Mouse (Mus musculus) heart, postnatal 25 days (tissue): ENCODE results near the gene Tas2r135. TPM values are rescaled to one million over a fixed set of nuclear protein-coding genes. Genes with fewer than 3 reads are reported as not detected.

Source experiments
- DNase-seq: peaks from one replicate; pipeline ENCODE4 v3.0.0; 2022; ENCODE audit warnings: low spot score
- intact Hi-C: fragments of 180-260 bp; cut with DNase I; formaldehyde crosslinking; loops from one replicate; pipeline ENCODE4 v1.15.1; 2025
- total RNA-seq, 2 experiments: library from RNA; stranded (reverse); gene quantifications; 2 replicates each; pipeline ENCODE4 v1.2.3; 2021

Tas2r135 gene
- total RNA-seq, 2 experiments from 2014 or later, result not detected

DNA sequence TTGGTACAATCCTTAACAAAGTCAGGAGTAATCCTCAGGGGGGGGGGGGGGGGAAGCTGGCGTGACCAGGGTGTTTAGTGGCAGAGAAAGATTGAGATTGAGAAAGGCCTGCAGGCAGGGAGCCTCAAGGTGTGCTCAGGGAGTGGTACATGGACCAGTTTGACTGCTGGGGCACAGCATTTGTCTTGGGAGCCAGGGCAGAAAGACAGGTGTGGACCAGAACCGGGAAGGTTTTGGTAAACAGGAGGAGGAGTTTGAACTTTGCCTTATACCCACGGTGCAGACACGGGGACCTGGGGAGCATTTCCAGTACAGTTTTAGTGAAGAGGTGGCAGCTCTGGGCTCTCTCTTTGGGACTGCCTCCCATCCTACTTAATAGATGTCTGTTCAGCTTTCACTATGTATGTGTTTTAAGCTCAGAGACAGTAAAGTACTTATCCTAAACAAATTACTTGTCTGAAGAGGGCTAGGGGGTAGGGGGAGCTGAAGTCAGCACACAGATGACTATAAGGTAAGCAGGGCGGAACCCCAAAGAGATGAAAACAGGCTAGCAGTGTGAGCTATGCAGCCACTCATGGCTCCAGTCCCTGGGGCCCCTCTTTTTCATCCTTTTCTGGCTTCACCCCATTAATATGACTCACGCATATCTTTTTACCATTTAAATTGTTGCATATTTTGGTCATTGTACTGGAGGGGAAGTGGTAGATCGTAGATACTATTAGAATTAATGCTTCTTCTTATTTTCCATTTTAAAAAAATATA lies 31.4 kb upstream of the Tas2r135 start:
- intact Hi-C loops, result no loop called here
- no peak for DNase-seq

DNA sequence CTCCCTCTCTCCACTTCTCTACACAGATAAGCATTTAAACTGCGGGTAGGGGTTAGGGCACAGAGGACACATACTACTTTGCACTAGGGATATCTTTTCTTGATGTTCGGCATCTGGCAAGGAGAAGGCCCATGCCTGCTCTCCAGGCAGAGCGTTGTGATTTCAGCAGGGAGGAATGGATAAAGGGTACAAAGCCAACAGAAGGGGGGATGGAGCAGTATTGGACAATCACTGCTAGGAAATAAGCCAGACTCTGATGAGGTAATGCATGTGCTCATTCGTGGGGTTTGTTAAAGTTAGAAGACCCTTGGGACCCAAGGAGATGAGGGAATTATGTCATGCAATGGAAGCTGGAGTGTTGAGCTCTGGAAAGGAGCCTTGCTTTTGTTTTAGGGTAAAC lies 30.5 kb upstream of the Tas2r135 start:
- intact Hi-C loops, result loop anchor here (1.0 kb wide), 1 partner anchor 24 kb away; no protein-coding TSS in a partner anchor
- DNase-seq, result no peak

DNA sequence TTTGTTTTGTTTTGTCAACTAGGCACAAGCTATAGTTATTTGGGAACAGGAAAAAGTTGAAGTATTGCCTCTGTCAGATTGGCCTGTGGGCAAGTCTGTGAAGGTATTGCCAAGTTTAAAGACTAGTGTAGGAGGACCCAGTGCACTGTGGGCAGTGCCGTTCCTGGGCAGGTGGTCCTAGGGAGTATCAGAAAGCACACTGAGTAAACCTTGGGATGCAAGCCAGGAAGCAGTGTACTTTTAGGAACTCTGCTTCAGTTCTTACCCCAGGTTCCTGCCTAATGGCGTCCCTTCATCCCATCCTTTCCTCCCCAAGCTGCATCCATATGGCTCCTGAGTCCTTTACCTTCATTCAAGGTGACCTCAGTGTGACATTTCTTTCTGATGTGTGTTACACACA lies 30.1 kb upstream of the Tas2r135 start:
- intact Hi-C loops, result loop anchor here (1.0 kb wide), 1 partner anchor 25 kb away; no protein-coding TSS in a partner anchor
- DNase-seq, result no peak

DNA sequence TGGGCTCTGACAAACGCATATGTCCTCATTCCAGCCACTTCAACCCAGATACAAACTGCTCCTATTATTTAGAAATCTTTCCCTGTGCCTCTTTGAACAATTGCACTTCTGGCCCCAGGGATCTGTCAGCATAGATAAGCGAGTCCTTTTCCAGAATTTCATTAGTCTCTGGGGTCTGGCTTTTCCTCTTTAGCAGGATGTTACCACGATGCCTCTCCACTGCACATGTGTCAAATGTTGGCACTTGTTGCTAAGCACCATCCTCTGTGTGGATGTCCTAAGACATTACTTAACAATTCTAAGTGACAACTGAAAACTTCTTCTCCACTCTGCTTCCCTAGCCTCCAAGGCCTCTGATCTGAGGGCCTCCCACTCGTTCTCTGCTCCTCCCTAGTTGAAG lies 29.2 kb upstream of the Tas2r135 start:
- intact Hi-C loops, result no loop called here
- no peak for DNase-seq

DNA sequence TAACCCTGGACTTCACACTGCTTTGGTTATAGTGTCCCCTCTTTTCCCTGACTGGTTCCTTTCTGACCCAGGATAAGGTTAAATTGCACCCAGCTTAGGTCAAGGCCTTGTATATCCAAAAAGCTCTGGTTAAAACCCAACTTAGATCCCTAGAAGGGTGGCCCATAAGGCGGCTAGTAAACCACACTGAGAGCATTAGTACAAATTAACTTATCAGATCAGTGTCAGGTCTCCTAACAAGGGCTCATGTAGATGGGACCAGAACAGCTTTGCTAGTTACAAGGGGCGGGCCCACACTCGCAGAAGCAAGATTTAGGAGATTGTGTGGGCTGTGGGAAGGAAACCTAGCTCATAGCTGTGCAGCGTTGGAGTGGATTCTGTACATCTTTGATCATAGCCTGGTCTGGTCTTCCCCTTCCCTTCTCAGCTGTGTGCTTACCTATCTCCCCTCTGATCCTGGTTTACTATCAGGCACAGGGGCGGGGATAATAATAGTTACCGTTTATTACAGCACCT lies 28.7 kb upstream of the Tas2r135 start:
- intact Hi-C loops, result no loop called here

DNA sequence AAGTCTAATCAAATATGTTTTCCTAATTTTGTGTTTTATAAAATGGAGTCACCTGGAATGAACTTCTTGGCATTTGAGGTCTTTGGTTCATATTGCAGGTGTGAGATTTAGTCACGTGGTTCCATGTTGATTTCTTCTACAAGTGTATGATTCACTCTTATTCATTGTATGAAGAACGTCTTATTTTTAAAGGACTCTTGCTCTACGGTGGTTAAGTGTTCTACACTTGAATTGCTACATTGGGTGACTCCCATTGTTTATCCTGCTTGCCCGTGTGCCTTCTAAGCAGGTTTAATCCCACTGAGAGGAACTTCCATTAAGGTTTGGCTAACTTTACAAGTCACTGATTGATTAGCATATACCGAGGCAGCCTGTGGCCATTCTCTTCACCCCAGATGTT lies 28.0 kb upstream of the Tas2r135 start:
- no peak for DNase-seq
- intact Hi-C loops, result no loop called here

More for the DNA sequence above, 28.7 kb upstream of the Tas2r135 start:
- DNase-seq, result no peak

DNA sequence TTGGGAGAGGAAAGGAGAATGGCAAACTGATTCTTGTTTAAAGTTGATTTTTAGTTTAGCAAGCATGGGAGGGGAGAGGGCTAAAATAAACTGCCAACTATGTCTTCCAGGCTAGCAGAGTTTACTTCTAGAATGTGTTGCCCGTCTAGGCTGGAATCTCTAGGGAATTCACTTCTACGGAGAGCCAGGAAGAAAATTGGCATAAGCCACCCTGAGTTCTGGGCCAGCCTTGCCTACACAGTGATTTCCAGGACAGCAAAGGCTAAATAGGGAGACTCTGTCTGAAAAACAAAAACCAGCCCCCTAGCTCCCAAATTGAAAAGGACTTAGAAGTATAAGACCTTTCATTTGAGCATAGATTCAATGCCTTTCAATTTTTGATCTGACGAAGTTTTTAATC lies 25.7 kb upstream of the Tas2r135 start:
- no peak for DNase-seq
- intact Hi-C loops, result no loop called here

DNA sequence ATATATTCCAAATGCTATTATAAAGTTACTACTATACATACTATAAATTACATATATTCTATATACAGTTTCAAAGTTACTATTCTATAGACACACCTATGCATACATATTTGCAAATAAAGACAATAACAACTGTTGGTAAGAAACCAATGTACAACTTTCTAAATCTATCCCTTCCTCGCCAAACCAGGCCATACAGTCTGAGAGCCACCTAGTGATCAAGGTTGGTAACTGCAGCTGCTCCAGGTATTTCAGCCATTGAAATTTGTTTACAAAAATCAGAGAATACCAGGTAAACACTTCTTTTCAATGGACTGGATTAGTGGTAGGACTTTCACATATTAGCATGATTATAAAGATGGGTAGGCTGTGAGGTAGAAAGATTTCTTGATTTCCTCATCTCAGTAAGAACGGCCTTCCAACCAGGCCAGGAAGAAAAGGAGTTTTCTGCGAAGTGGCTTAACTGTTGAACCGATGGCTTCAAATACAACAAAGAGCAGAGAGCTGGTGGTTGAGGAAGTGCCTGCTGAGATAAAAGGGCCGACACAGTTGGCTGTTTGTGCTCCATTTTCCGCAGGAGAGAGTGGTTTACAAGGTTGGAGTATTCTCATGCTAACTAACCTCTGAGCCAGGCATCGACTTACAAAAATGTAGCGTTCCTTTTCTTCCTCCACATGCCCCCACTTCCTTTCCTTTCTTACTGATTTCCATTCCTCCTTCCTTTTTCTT lies 24.7 kb upstream of the Tas2r135 start:
- intact Hi-C loops, result loop anchor here (5.0 kb wide), 3 partner anchors 52 to 202 kb away; partner anchors contain the start of gene Tas2r126
- no peak for DNase-seq

DNA sequence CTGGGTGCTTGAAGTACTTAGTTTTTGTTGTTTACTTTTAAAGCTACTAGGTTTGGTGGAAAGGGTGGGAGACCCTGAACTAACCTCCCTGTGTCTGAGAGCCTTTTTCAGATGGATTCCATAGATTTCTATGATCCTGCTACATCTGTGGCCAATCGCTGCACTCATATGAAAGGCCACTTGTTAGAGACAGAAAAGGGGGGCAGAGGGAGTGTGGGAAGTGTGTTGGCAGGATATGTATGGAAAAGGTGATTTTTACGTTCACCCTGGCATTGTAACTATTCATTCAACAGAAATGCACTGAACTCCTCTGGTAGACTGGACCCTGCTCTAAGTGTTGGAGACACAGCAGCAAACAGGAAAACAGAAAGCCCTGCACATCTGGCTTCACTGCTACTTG lies 24.0 kb upstream of the Tas2r135 start:
- intact Hi-C loops, result loop anchor here (5.0 kb wide), 3 partner anchors 51 to 201 kb away; partner anchors contain the start of gene Tas2r126
- no peak for DNase-seq

DNA sequence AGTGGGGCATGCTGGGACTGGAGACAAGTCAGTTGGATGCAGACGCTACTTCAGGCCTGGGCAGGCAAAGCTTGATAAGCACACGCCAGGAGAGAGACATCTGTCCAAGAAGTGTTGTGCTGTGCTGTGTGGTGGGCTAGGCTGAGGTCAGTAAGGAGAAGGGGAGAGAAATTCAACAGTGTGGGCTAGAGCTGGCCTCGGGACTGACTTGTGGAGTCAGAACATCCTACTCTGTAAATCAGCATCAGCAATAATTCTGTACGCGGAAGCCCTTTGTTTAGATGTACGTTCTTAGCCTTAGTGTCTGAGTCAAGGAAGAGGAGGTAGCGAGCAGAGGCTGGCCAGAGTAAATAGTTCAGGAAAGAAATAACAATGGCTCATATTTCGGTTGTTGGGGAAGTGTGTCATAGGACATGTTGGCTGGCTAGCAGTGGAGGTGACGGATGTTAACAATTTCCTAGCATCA lies 23.3 kb upstream of the Tas2r135 start:
- no peak for DNase-seq
- intact Hi-C loops, result loop anchor here (5.0 kb wide), 3 partner anchors 50 to 200 kb away; partner anchors contain the start of gene Tas2r126

DNA sequence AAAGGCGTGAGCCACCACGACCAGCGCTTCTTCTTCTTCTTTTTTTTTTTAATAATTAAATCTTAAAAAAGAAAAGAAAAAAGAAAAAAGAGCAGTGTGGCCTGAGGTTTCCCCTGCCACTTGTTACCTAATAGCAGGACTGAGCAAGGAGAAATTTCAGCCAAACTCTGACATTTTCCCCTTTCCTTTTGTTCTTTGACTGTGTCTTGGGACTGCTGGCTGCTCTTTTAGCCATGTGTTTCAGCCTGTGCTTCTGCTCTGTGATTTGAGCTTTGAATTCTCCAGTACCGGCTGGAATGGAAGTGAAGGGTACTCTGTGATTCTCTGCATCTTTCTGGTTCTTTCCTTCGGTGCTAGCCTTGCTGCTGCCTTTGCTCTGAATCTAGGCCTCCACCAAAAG lies 21.9 kb upstream of the Tas2r135 start:
- DNase-seq, result no peak
- intact Hi-C loops, result loop anchor here (5.0 kb wide), 3 partner anchors 49 to 199 kb away; partner anchors contain the start of gene Tas2r126

DNA sequence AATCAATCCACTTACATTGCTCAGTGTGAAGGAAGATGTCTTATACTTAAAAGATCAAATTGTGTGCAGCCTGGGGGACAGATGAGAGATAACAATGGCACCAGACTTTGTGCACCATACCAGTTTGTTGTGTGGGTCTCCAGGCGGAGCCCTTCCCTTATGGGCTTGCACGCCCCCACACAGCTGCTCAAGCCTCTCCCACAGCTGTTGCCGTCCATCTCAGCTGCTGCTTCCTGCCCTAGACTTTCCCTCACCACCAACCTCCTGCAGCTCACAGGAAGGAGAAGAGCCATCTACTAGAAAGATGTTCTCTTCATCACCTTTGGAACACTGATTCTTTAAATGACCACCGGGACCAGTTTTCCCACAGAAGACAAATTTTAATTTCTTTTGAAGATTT lies 19.6 kb upstream of the Tas2r135 start:
- no peak for DNase-seq
- intact Hi-C loops, result no loop called here

DNA sequence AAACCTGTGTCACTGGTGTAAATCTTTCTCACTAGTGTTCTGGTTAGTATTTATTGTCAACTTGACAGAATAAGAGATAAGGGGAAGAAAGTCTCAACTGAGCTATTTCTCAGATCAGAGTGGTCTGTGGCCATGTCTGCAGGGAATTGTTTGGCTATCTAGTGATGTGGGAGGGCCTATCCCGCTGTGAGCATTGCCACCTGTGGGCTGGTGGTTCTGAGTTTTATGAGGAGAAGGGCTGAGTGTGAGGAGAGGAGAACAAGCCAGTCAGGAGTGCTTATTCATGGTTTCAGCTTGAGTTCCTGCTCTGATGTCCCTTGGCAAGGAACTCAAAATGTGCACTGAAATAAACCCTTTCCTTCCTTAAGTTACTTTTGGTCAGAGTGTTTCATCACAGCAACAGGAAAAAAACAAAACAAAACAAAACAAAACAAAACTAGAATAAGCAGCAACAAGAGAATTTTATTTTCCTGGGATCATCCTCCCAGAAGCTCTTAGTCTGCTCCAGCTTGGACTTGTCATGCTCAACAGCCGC lies 13.4 kb upstream of the Tas2r135 start:
- DNase-seq, result no peak
- intact Hi-C loops, result no loop called here

DNA sequence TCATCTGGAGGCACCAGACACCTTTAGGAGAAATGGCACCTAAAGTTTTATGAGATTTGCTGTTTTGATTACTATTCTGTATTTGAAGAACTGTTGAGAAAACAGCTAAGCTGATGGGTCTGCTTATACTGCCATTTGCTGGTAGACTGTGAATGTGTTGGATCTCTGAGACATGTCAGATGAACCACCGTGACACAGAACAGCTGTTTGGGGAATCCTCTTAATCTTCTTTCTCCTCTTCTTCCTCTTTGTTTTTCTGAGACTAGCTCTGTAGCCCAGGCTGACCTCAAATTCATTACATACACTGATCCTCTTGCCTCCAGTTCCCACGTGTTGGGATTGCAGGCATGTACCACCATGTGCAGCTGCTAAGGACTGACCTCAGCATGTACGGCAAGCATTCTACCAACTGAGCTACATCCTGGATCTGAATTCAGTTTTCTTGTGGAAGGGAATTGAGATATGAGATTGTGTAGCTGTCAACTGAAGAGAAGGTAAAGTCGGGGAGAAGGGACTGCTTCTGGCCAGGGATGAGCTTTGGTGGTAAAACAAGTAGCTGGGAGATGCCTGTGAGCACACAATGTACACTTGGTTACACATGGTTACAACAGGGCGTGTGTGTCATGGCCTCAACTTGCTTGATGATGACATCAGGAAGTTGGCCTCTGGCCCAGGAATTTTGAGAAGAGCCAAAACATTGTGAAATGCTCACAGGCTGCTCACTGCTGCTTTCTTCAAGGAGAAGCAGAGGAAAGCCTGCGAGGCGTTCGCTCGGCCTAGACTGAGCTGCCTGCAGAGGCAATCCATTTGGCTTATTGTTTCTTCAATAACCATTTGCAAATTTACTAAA lies 9.0 kb upstream of the Tas2r135 start:
- intact Hi-C loops, result no loop called here
- peak; percentile 90 for DNase-seq

DNA sequence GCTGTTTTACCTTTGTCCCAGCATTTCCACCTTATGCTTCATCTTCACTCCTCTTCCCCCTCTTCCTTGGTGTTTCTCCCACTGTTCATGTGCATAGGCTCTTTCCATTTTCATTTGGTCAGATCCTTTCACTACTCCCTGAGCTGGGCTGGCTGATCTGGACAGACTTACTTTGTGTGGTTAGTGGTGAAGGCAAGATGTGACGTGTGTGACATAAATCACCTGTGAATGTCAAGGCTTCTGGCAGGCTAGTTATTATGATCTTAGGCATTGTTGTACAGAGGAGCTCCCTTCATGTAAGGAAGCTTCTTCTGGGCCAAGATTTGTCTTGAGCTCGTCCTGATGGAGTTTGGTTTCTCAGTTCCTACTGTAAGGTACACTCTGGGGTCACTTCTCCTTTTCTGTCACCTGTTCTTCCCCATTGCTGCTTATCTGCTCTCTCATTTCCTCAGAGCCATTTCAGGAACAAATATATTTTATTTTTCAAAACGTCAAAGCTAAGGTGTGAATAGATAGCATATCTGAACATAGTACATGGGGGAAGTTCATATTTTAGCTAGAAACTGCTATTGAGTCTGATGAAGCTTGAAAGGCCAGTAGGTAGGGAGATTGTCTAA lies 8.1 kb upstream of the Tas2r135 start:
- intact Hi-C loops, result no loop called here
- DNase-seq, result no peak

DNA sequence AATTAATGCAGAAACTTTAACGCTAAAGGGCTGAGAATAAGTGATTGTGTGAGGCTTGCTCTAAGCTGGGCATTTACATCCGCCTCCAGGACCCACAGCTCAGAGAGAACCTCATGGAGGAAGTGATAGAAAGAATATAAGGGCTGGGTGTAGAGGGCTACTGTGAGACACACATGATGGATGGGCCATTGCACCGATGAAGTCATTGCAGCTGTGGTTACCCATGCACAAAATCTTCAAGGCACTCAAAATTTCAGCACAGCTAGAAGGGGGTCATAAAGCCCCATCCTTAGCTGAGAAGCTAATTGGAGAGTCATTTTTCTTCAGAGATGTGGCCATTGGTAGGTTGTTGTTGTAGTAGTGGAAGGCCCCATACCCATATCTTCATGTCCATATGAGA lies 6.9 kb upstream of the Tas2r135 start:
- DNase-seq, result no peak
- intact Hi-C loops, result no loop called here

DNA sequence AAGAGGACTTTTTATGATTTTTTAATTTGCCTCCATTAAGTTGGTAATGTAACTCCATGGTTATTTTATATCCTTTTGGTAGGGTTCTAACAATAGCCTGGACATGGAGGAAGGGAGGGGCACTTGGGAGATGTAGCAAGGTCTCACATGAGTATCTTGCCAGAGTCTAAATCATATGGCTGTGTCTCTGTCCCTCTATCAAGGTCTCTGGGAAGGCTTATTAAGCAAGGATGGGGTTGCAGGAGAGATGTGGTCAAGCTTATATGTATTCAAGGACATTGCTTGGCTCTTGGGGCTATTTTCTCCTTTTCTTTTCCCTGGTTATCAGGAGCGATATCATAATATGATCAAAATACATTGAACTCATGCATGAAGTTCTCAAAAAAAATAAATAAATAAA lies 6.2 kb upstream of the Tas2r135 start:
- intact Hi-C loops, result no loop called here
- DNase-seq, result no peak

DNA sequence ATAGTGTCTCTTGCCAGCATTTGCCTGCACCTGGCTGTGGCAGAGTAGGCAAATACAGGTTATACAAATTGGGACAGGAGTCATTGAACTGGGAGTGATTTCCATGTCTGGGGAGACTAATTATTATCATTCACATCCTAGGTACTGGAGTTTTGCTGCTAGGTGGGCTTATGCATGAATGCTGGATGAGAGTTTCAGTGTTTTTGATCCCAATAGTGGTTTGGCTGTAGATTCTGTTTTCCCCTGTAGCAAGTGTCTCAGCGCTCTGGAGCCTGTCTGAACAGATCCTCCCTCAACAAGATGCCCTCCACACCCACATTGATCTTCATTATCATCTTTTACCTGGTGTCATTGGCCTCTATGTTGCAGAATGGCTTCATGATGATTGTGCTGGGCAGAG lies 5.3 kb upstream of the Tas2r135 start, which contains the start of gene Tas2r143:
Tas2r143 (plus strand) TSS at position 301 of the 400 bp plus-strand sequence.
- intact Hi-C loops, result no loop called here

DNA sequence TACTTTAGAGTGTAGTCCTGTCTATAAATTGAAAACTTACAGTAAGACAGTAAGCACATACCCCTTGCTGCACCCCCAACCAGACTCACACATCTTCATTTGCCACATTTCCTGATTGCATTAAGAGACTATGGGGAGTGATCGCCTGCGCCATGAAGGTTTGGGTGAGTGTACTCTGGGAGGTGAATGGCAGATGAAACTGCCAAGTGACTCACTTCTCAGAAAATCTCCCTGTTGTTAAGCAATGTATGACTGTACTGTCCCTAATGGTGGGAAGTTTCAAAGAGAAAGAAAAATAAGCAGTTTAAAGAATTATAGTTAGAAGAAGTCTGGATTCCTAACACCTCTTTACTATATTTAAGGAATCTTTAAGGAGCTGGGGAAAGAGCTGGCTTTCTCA lies 14.2 kb downstream of the Tas2r135 start:
- DNase-seq, result no peak
- intact Hi-C loops, result no loop called here

More for the DNA sequence above, 5.3 kb upstream of the Tas2r135 start, which contains the start of gene Tas2r143:
- DNase-seq, result no peak
